In the genomic region with DNA sequence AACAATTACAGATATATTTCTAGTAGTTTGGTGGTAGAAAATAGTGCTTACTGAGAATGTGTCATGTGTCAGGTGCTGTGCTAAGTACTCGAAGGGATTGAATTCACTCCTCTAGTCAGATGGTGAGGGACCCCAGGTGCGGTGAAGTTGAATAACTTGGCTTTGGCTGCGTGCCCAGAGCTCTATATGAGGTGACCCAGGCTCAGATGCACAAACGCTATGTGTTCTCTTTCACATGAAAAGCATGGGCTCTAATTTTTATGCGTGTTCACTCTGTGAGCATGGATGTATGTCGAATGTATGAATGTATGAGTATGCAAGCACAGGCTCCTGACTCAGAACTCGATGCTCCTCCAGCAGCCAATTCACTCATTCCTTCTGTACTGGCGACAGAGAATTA, we compare ENCODE assay signal across 14 mouse cellular contexts.
DNase-seq lines count a peak whose midpoint lies in the region; ATAC-seq lines count a peak whose summit lies in the region.
"Had no signal": no experiment of that assay in that cellular context is flagged by ENCODE, and none has a peak within 500 bp of the region (broad histone marks: within the 10 kb centered on the region; RNA-seq: fewer than 3 reads in every experiment).

No protein-coding gene starts in this region.

- H3K27ac ChIP-seq in forebrain, embryonic 14.5 days (ENCODE audit: low read depth, low read length): no peak overlapping the region
- H3K27ac ChIP-seq: embryonic facial prominence, embryonic 15.5 days; gastrocnemius, adult 2 months; liver, embryonic 13.5 days; macrophage had no signal

- DNase-seq in kidney, postnatal 10 days: peak; percentile 12
- no peak for DNase-seq in kidney, adult 11 months
- peak; percentile 9 for DNase-seq in embryo, embryonic 11.5 days (ENCODE audit: low read depth, low spot score)
- peak; percentile 78 for DNase-seq in forebrain, embryonic 14.5 days (ENCODE audit: low spot score)
- DNase-seq in mesoderm, embryonic 11.5 days (ENCODE audit: low read depth, low spot score): peak; percentile 62
- DNase-seq in testis, postnatal 10 days (ENCODE audit: low spot score): no peak
- DNase-seq in testis, postnatal 14 days (ENCODE audit: low spot score): no peak
- DNase-seq: adrenal gland, adult 8-10 months; gastrocnemius, adult 2 months; heart, postnatal 4 days; liver, embryonic 13.5 days had no signal

- no peak overlapping the region for H3K4me3 ChIP-seq in forebrain, embryonic 14.5 days (ENCODE audit: low read depth, low read length)
- H3K4me3 ChIP-seq: embryonic facial prominence, embryonic 15.5 days; gastrocnemius, adult 2 months; liver, embryonic 13.5 days had no signal

- 4% methylated on average over 8 of the region's 8 CpGs for WGBS in forebrain, embryonic 14.5 days

- no peaks in the 10 kb centered on the region for H3K9me3 ChIP-seq in forebrain, embryonic 14.5 days (replicated peaks; ENCODE audit: control insufficient read depth, low read length)
- H3K9me3 ChIP-seq: embryonic facial prominence, embryonic 15.5 days; liver, embryonic 13.5 days had no signal

- H3K4me1 ChIP-seq in forebrain, embryonic 14.5 days (ENCODE audit: control insufficient read depth, insufficient read depth, low read length): peaks cover 15% of the 10 kb centered on the region
- H3K4me1 ChIP-seq: embryonic facial prominence, embryonic 15.5 days; liver, embryonic 13.5 days had no signal

- no peak overlapping the region for H3K4me2 ChIP-seq in forebrain, embryonic 14.5 days (ENCODE audit: low read length)
- H3K4me2 ChIP-seq: embryonic facial prominence, embryonic 15.5 days; liver, embryonic 13.5 days had no signal

- no peak overlapping the region for H3K9ac ChIP-seq in forebrain, embryonic 14.5 days (ENCODE audit: low read length)
- H3K9ac ChIP-seq: embryonic facial prominence, embryonic 15.5 days; liver, embryonic 13.5 days had no signal

- ATAC-seq in forebrain, embryonic 14.5 days: peak; percentile 61

- H3K36me3 ChIP-seq in forebrain, embryonic 14.5 days (ENCODE audit: control insufficient read depth, insufficient read depth, low read length): no peaks in the 10 kb centered on the region
- H3K36me3 ChIP-seq: embryonic facial prominence, embryonic 15.5 days; liver, embryonic 13.5 days had no signal

- H3K27me3 ChIP-seq in forebrain, embryonic 14.5 days (replicated peaks; ENCODE audit: control insufficient read depth, insufficient read depth, low read length): no peaks in the 10 kb centered on the region
- H3K27me3 ChIP-seq: CH12.LX; embryonic facial prominence, embryonic 15.5 days; liver, embryonic 13.5 days had no signal

Comparison
In these comparisons a context has a peak if more than half of its experiments do, and no peak if none do; other contexts are left out.
1. DNase-seq: peak in kidney, postnatal 10 days (single experiment), embryo, embryonic 11.5 days (single experiment), forebrain, embryonic 14.5 days (single experiment) and mesoderm, embryonic 11.5 days (single experiment); none in kidney, adult 11 months (single experiment), testis, postnatal 10 days (single experiment) and testis, postnatal 14 days (single experiment).